Mouse (Mus musculus): Measurements from ENCODE around the gene Myl10. TPM values are rescaled to one million over a fixed set of nuclear protein-coding genes. Genes with fewer than 3 reads are reported as not detected.

Myl10 gene
- polyA plus RNA-seq (2017; shearing (Covaris generic)): not detected

DNA sequence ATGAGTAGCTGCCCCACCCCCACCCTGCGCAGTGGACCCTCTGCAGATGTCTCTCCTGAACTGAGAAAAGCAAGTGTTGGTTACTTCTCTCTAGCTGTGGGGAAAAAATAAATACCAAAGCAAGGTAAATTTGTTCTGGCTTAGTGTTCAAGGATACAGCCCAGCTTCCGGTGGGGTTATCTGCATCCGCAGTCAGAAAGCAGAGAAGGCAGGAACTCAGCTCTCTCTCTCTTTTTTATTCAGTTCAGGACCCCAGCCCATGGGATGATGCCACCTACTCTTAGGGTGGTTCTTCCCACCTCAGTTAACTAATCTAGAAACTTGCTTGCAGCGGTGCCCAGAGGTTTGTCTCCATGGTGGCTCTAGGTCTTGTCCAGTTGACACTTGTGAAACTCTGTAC lies at the start of gene Myl10:
Myl10 (plus strand) TSS at position 363 of the 400 bp plus-strand sequence.

Other genes starting within 250 kb of the Myl10 start
- gene Cux1, start 125.7 kb upstream of the Myl10 start, polyA plus RNA-seq (2017; shearing (Covaris generic)): 52.6 TPM
- gene Col26a1, start 190.1 kb downstream of the Myl10 start, polyA plus RNA-seq (2017; shearing (Covaris generic)): 0.14 TPM
- 3.7 TPM for gene Ift22, start 215.0 kb downstream of the Myl10 start, polyA plus RNA-seq (2017; shearing (Covaris generic))

Data from effector memory CD4-positive, alpha-beta T cell, adult 5 months (primary cell).